Mouse (Mus musculus) forebrain, embryonic 11.5 days (tissue): ENCODE measurements around the gene Cyp2d26. TPM values are rescaled to one million over a fixed set of nuclear protein-coding genes. Genes with fewer than 3 reads are reported as not detected.
"Not testable (repeated sequence)": the region's sequence is repeated elsewhere in the genome, so short reads cannot be mapped to it uniquely, and the experiment has no call there.

Experiments
- ATAC-seq: fragments of 200-750 bp; cut with Nextera tagmentation; replicated peaks from 2 replicates; pipeline ENCODE4 v1.8.0; 2017; ENCODE audit warnings: moderate TSS enrichment; ENCODE audit not compliant: low FRiP score
- DNase-seq: peaks from one replicate; pipeline ENCODE4 v3.0.0-alpha.2; 2017; ENCODE audit warnings: low spot score
- H3K27ac ChIP-seq: fragments of 300-500 bp; sonication (generic); 2 replicates; pipeline ENCODE4 v1.5.1; 2014; ENCODE audit warnings: low read depth, low read length
- H3K27me3 ChIP-seq: fragments of 300-500 bp; sonication (generic); 2 replicates; pipeline ENCODE4 v1.6.1; 2014; ENCODE audit warnings: mild to moderate bottlenecking, low read length, mixed read lengths; ENCODE audit not compliant: control insufficient read depth, insufficient read depth
- H3K36me3 ChIP-seq: fragments of 300-500 bp; sonication (generic); 2 replicates; pipeline ENCODE4 v1.6.1; 2014; ENCODE audit warnings: mild to moderate bottlenecking, low read length, moderate library complexity, mixed read lengths; ENCODE audit not compliant: control insufficient read depth, insufficient read depth
- H3K4me1 ChIP-seq: fragments of 300-500 bp; sonication (generic); replicated peaks from 2 replicates; pipeline ENCODE4 v1.6.1; 2014; ENCODE audit warnings: low read length, mixed read lengths; ENCODE audit not compliant: control insufficient read depth, insufficient read depth
- H3K4me2 ChIP-seq: fragments of 300-500 bp; sonication (generic); 2 replicates; pipeline ENCODE4 v1.6.1; 2014; ENCODE audit warnings: low read depth, mild to moderate bottlenecking, low read length, moderate library complexity, mixed read lengths; ENCODE audit not compliant: severe bottlenecking
- H3K4me3 ChIP-seq: fragments of 300-500 bp; sonication (generic); 2 replicates; pipeline ENCODE4 v1.5.1; 2014; ENCODE audit warnings: low read depth, low read length
- H3K9ac ChIP-seq: fragments of 300-500 bp; sonication (generic); 2 replicates; pipeline ENCODE4 v1.6.1; 2014; ENCODE audit warnings: low read length
- H3K9me3 ChIP-seq: fragments of 300-500 bp; sonication (generic); 2 replicates; pipeline ENCODE4 v1.6.1; 2016; ENCODE audit warnings: low read length, mixed read lengths; ENCODE audit not compliant: control insufficient read depth
- WGBS: fragments of 180-500 bp; shearing (Covaris S2); extraction: QIAGEN DNeasy Blood & Tissue Kit; methylation state at CpG from one replicate; pipeline ENCODE4 v1.1.7; 2014; 5-methylcytosine and 5-hydroxymethylcytosine counted together
- polyA plus RNA-seq: library from polyadenylated mRNA; unstranded; fragments of >200 nt; fragmentation: Nextera tagmentation; extraction: Ambion mirVana; gene quantifications from 2 replicates; pipeline ENCODE4 v1.2.1, GENCODE M21; 2014

The Cyp2d26 gene
- polyA plus RNA-seq, 1 experiment from 2014 or later = not detected

- H3K27me3 ChIP-seq = no peaks in the 10 kb centered on the region
- H3K9ac ChIP-seq = no peak overlapping the region
- DNase-seq = no peak
- ATAC-seq = no peak
- H3K4me1 ChIP-seq = no peaks in the 10 kb centered on the region
- no peak overlapping the region for H3K4me3 ChIP-seq
- 79% methylated on average over 1 of the region's 1 CpGs for WGBS
- H3K27ac ChIP-seq = no peak overlapping the region
- H3K9me3 ChIP-seq = no peaks in the 10 kb centered on the region
- no peak overlapping the region for H3K4me2 ChIP-seq
- no peaks in the 10 kb centered on the region for H3K36me3 ChIP-seq
Measured at GRCm38 (mm10) chr15:82784581-82784980, 9.5 kb downstream of the Cyp2d26 start.

- no peak overlapping the region for H3K4me2 ChIP-seq
- no peak for ATAC-seq
- H3K9me3 ChIP-seq = no peaks in the 10 kb centered on the region
Measured at GRCm38 (mm10) chr15:82783800-82784199, 10.3 kb downstream of the Cyp2d26 start.

GRCm38 (mm10) chr15:82777856-82778255 is 16.2 kb downstream of the Cyp2d26 start:
- H3K4me2 ChIP-seq, H3K36me3 ChIP-seq, H3K4me3 ChIP-seq, H3K27me3 ChIP-seq, DNase-seq, ATAC-seq, H3K9me3 ChIP-seq, H3K27ac ChIP-seq, H3K9ac ChIP-seq, H3K4me1 ChIP-seq: not testable (repeated sequence)
- WGBS = 88% methylated on average over 5 of the region's 5 CpGs

More at GRCm38 (mm10) chr15:82783800-82784199, 10.3 kb downstream of the Cyp2d26 start:
- 90% methylated on average over 1 of the region's 1 CpGs for WGBS
- Histone ChIP-seq H3K4me1 (no peaks in the 10 kb centered on the region), H3K27ac (no peak overlapping the region), H3K36me3 (no peaks in the 10 kb centered on the region), H3K4me3 (no peak overlapping the region), H3K27me3 (no peaks in the 10 kb centered on the region), H3K9ac (no peak overlapping the region)
- no peak for DNase-seq

GRCm38 (mm10) chr15:82765943-82766342 is 28.2 kb downstream of the Cyp2d26 start:
- Histone ChIP-seq H3K4me1 (no peaks in the 10 kb centered on the region), H3K9me3 (no peaks in the 10 kb centered on the region), H3K9ac (no peak overlapping the region), H3K27ac (no peak overlapping the region), H3K36me3 (no peaks in the 10 kb centered on the region), H3K27me3 (no peaks in the 10 kb centered on the region), H3K4me3 (no peak overlapping the region), H3K4me2 (no peak overlapping the region)
- DNase-seq (no peak), ATAC-seq (no peak)
- 88% methylated on average over 2 of the region's 2 CpGs for WGBS

GRCm38 (mm10) chr15:82764881-82765280 is 29.2 kb downstream of the Cyp2d26 start:
- Histone ChIP-seq H3K9ac (no peak overlapping the region), H3K4me1 (no peaks in the 10 kb centered on the region), H3K36me3 (no peaks in the 10 kb centered on the region), H3K4me2 (no peak overlapping the region), H3K27ac (no peak overlapping the region), H3K27me3 (no peaks in the 10 kb centered on the region), H3K4me3 (no peak overlapping the region), H3K9me3 (no peaks in the 10 kb centered on the region)
- 85% methylated on average over 6 of the region's 6 CpGs for WGBS
- ATAC-seq (no peak), DNase-seq (no peak)

GRCm38 (mm10) chr15:82763631-82764420 is 30.3 kb downstream of the Cyp2d26 start, which contains the start of gene Cyp2d40:
Cyp2d40 (minus strand) TSS chr15:82764183.
- WGBS = 89% methylated on average over 9 of the region's 9 CpGs

GRCm38 (mm10) chr15:82748141-82748540 is 46.0 kb downstream of the Cyp2d26 start:
- H3K9ac ChIP-seq = no peak overlapping the region
- no peak overlapping the region for H3K4me3 ChIP-seq
- no peaks in the 10 kb centered on the region for H3K27me3 ChIP-seq
- no peaks in the 10 kb centered on the region for H3K36me3 ChIP-seq
- no peak overlapping the region for H3K4me2 ChIP-seq
- no peak for ATAC-seq
- no peaks in the 10 kb centered on the region for H3K4me1 ChIP-seq
- WGBS = 50% methylated on average over 1 of the region's 1 CpGs
- no peak for DNase-seq
- no peaks in the 10 kb centered on the region for H3K9me3 ChIP-seq
- no peak overlapping the region for H3K27ac ChIP-seq

More at GRCm38 (mm10) chr15:82763631-82764420, 30.3 kb downstream of the Cyp2d26 start, which contains the start of gene Cyp2d40:
- no peaks in the 10 kb centered on the region for H3K9me3 ChIP-seq
- H3K9ac ChIP-seq = no peak within 1 kb of the TSS
- H3K4me2 ChIP-seq = no peak within 1 kb of the TSS
- DNase-seq (no peak), ATAC-seq (no peak)
- H3K4me3 ChIP-seq = no peak within 1 kb of the TSS
- no peaks in the 10 kb centered on the region for H3K36me3 ChIP-seq
- no peaks in the 10 kb centered on the region for H3K4me1 ChIP-seq
- H3K27me3 ChIP-seq = no peaks in the 10 kb centered on the region
- no peak within 1 kb of the TSS for H3K27ac ChIP-seq

GRCm38 (mm10) chr15:82747516-82747915 is 46.6 kb downstream of the Cyp2d26 start:
- no peaks in the 10 kb centered on the region for H3K27me3 ChIP-seq
- 67% methylated on average over 1 of the region's 1 CpGs for WGBS

More at GRCm38 (mm10) chr15:82747516-82747915, 46.6 kb downstream of the Cyp2d26 start:
- Histone ChIP-seq H3K4me1 (no peaks in the 10 kb centered on the region), H3K36me3 (no peaks in the 10 kb centered on the region), H3K27ac (no peak overlapping the region), H3K9me3 (no peaks in the 10 kb centered on the region), H3K9ac (no peak overlapping the region), H3K4me2 (no peak overlapping the region), H3K4me3 (no peak overlapping the region)
- no peak for ATAC-seq
- DNase-seq = no peak
